ENCODE assay signal across 7 mouse cellular contexts in the genomic region with DNA sequence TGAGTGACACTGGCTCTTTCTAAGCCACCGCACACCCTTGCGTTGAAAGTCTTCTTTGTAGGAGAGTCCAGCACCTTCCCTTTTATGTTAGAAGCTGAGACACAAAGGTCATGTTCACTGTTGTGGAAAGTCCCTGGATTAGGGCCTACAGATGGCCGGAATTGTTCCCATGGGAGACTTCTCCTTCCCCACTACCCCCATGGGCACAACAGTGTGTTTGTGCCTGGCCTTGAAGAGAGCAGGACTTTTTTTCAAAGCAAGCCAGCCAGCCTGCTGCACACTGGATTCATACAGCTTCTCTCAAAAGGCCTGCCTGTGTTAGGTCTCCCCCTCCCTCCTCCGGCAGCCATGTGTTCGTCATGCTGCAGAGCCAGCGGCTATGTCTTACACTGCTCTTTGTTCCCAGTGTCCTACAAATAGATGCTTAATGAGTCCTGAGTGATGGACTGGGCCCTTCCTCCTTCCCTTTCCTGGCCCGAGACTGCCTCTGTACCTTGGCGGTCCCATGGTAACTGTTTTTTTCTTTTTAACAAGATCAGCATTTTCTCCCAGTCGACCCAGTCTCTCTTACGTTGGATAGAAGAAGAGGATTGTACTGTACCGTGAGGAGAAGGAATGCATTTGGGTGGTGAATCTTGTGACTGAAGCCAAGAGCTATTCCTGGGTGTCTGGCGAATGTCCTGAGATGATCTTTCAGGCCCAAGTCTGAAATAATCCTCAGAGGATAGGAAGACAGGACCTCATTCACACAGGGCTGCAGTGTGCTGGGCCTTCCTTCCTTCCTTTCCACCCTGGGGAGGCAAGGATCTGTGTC. TPM values are rescaled to one million over a fixed set of nuclear protein-coding genes. Genes with fewer than 3 reads are reported as not detected.
DNase-seq lines count a peak whose midpoint lies in the region; ATAC-seq lines count a peak whose summit lies in the region.

No protein-coding gene starts in this region.

- H3K27ac ChIP-seq in brown adipose tissue, adult 24 weeks (replicated peaks; ENCODE audit: low read depth, low read length): peak overlapping the region; percentile 80
- 0 out of 2 replicates have a peak overlapping the region, but pooled peaks have one; percentile 16 for H3K27ac ChIP-seq in embryonic facial prominence, embryonic 11.5 days (replicated peaks; ENCODE audit: low read depth, low read length)
- H3K27ac ChIP-seq in heart, embryonic 11.5 days (ENCODE audit: low read depth, low read length): peak overlapping the region; percentile 7; the same call in 1 of the 2 replicates
- peak overlapping the region; percentile 36 for H3K27ac ChIP-seq in kidney, embryonic 16.5 days (ENCODE audit: low read length)
- H3K27ac ChIP-seq in limb, embryonic 13.5 days: peak overlapping the region; percentile 61

- H3K4me3 ChIP-seq in brown adipose tissue, adult 24 weeks (ENCODE audit: insufficient read depth, low read depth, low read length): no peak overlapping the region; the same call in 1 of the 2 replicates
- H3K4me3 ChIP-seq in embryonic facial prominence, embryonic 11.5 days (ENCODE audit: low read depth, low read length): no peak overlapping the region
- H3K4me3 ChIP-seq in heart, embryonic 11.5 days (ENCODE audit: low read depth, low read length): no peak overlapping the region
- H3K4me3 ChIP-seq in kidney, embryonic 16.5 days (ENCODE audit: low read length): no peak overlapping the region
- H3K4me3 ChIP-seq in limb, embryonic 13.5 days: no peak overlapping the region

- no peaks in the 10 kb centered on the region for H3K27me3 ChIP-seq in embryonic facial prominence, embryonic 11.5 days (ENCODE audit: control insufficient read depth, insufficient read depth, low read length)
- H3K27me3 ChIP-seq in heart, embryonic 11.5 days (ENCODE audit: control insufficient read depth, insufficient read depth, low read length): no peaks in the 10 kb centered on the region
- no peaks in the 10 kb centered on the region for H3K27me3 ChIP-seq in kidney, embryonic 16.5 days (ENCODE audit: insufficient read depth, low read length)
- H3K27me3 ChIP-seq in limb, embryonic 13.5 days: peaks cover 2% of the 10 kb centered on the region; the same call in 1 of the 2 replicates

- H3K36me3 ChIP-seq in embryonic facial prominence, embryonic 11.5 days (replicated peaks; ENCODE audit: control insufficient read depth, insufficient read depth, low read depth, low read length): no peaks in the 10 kb centered on the region; the same call in 1 of the 2 replicates
- H3K36me3 ChIP-seq in heart, embryonic 11.5 days (ENCODE audit: control insufficient read depth, insufficient read depth, low read length): peaks cover 40% of the 10 kb centered on the region
- peaks cover 16% of the 10 kb centered on the region for H3K36me3 ChIP-seq in kidney, embryonic 16.5 days (ENCODE audit: insufficient read depth, low read length)
- H3K36me3 ChIP-seq in limb, embryonic 13.5 days: peaks cover 80% of the 10 kb centered on the region

- 37% methylated on average over 12 of the region's 12 CpGs for WGBS in embryonic facial prominence, embryonic 11.5 days
- WGBS in heart, embryonic 11.5 days (ENCODE audit: insufficient replicate concordance): 58% methylated on average over 12 of the region's 12 CpGs
- WGBS in kidney, embryonic 16.5 days: 43% methylated on average over 12 of the region's 12 CpGs
- WGBS in limb, embryonic 13.5 days: 56% methylated on average over 12 of the region's 12 CpGs

- peak; percentile 85 for ATAC-seq in embryonic facial prominence, embryonic 11.5 days (replicated peaks; ENCODE audit: insufficient number of reproducible peaks, low FRiP score, low TSS enrichment, low read depth)
- ATAC-seq in heart, embryonic 11.5 days (replicated peaks; ENCODE audit: insufficient number of reproducible peaks, low FRiP score, low TSS enrichment): no peak
- ATAC-seq in kidney, embryonic 16.5 days (ENCODE audit: low FRiP score, low TSS enrichment): peak; percentile 36; the same call in 1 of the 2 replicates
- peak; percentile 57 for ATAC-seq in limb, embryonic 13.5 days (ENCODE audit: low FRiP score, low read depth)
- no peak for ATAC-seq in granulocyte monocyte progenitor cell, adult 5-6 weeks (replicated peaks; ENCODE audit: poor library complexity, severe bottlenecking)

- H3K4me2 ChIP-seq in embryonic facial prominence, embryonic 11.5 days (ENCODE audit: low read depth, low read length): no peak overlapping the region
- no peak overlapping the region for H3K4me2 ChIP-seq in heart, embryonic 11.5 days
- peak overlapping the region; percentile 2; the same call in 1 of the 2 replicates for H3K4me2 ChIP-seq in kidney, embryonic 16.5 days (replicated peaks; ENCODE audit: low read depth, low read length)
- peak overlapping the region; percentile 19; the same call in 1 of the 2 replicates for H3K4me2 ChIP-seq in limb, embryonic 13.5 days (replicated peaks)

- peak; percentile 54 for DNase-seq in embryonic facial prominence, embryonic 11.5 days (ENCODE audit: low spot score)
- peak; percentile 40 to 70 for DNase-seq in right cerebral cortex, adult 2 months (ENCODE audit: low spot score in 2 of 2)

- no peak overlapping the region for H3K9ac ChIP-seq in embryonic facial prominence, embryonic 11.5 days (replicated peaks; ENCODE audit: low read length)
- peak overlapping the region; percentile 43; the same call in 1 of the 2 replicates for H3K9ac ChIP-seq in heart, embryonic 11.5 days (ENCODE audit: low read depth, low read length)
- H3K9ac ChIP-seq in kidney, embryonic 16.5 days (replicated peaks; ENCODE audit: low read length): no peak overlapping the region
- no peak overlapping the region for H3K9ac ChIP-seq in limb, embryonic 13.5 days

- peaks cover 31% of the 10 kb centered on the region for H3K4me1 ChIP-seq in brown adipose tissue, adult 24 weeks (ENCODE audit: control insufficient read depth, insufficient read depth, insufficient read length, low read length)
- H3K4me1 ChIP-seq in embryonic facial prominence, embryonic 11.5 days (ENCODE audit: control insufficient read depth, insufficient read depth, low read length): no peaks in the 10 kb centered on the region
- peaks cover 55% of the 10 kb centered on the region for H3K4me1 ChIP-seq in heart, embryonic 11.5 days (ENCODE audit: control insufficient read depth, insufficient read depth, low read length)
- peaks cover 40% of the 10 kb centered on the region for H3K4me1 ChIP-seq in kidney, embryonic 16.5 days (ENCODE audit: insufficient read depth, low read length)
- peaks cover 52% of the 10 kb centered on the region for H3K4me1 ChIP-seq in limb, embryonic 13.5 days

- no peaks in the 10 kb centered on the region for H3K9me3 ChIP-seq in embryonic facial prominence, embryonic 11.5 days (replicated peaks; ENCODE audit: control insufficient read depth, low read length)
- H3K9me3 ChIP-seq in heart, embryonic 11.5 days (replicated peaks; ENCODE audit: control insufficient read depth, low read length): no peaks in the 10 kb centered on the region
- no peaks in the 10 kb centered on the region for H3K9me3 ChIP-seq in kidney, embryonic 16.5 days (ENCODE audit: low read length)
- H3K9me3 ChIP-seq in limb, embryonic 13.5 days: no peaks in the 10 kb centered on the region

RNA-seq across cellular contexts. Expression of a gene that starts 7.9 kb away (rescaled TPM):
- 8.9 and 15.8 TPM in 2 replicates for polyA plus RNA-seq in brown adipose tissue, adult 24 weeks (2012; ENCODE audit: insufficient read depth, insufficient read length, missing spikeins)
- polyA plus RNA-seq in embryonic facial prominence, embryonic 11.5 days (2014; fragmentation: Nextera tagmentation; extraction: Ambion mirVana): 4.7 and 4.9 TPM in 2 replicates
- polyA plus RNA-seq in heart, embryonic 11.5 days (2014; fragmentation: Nextera tagmentation; extraction: Ambion mirVana): 19.1 and 22.8 TPM in 2 replicates
- polyA plus RNA-seq in kidney, embryonic 16.5 days (2015; fragmentation: Nextera tagmentation; extraction: Ambion mirVana): 8.4 and 8.8 TPM in 2 replicates
- polyA plus RNA-seq in limb, embryonic 13.5 days (2015; fragmentation: Nextera tagmentation; extraction: Ambion mirVana): 3.2 and 3.5 TPM in 2 replicates
- total RNA-seq in granulocyte monocyte progenitor cell, adult 5-6 weeks (2014; fragmentation: Nextera tagmentation): 21.9 and 23.5 TPM in 2 replicates
- total RNA-seq in granulocyte monocyte progenitor cell, adult 5-6 weeks (2017): 20.9 and 21.8 TPM in 2 replicates

Comparison
In these comparisons a context has a peak if more than half of its experiments do, and no peak if none do; other contexts are left out.
1. H3K27ac ChIP-seq: peak in every context shown above with its lines; median percentile 80 in brown adipose tissue, adult 24 weeks; 61 in limb, embryonic 13.5 days; 36 in kidney, embryonic 16.5 days; 16 in embryonic facial prominence, embryonic 11.5 days; 7 in heart, embryonic 11.5 days.
2. ATAC-seq: peak in embryonic facial prominence, embryonic 11.5 days (single experiment), kidney, embryonic 16.5 days (single experiment) and limb, embryonic 13.5 days (single experiment); none in heart, embryonic 11.5 days (single experiment) and granulocyte monocyte progenitor cell, adult 5-6 weeks (single experiment).
3. H3K4me2 ChIP-seq: peak in kidney, embryonic 16.5 days (single experiment) and limb, embryonic 13.5 days (single experiment); none in embryonic facial prominence, embryonic 11.5 days (single experiment) and heart, embryonic 11.5 days (single experiment).